Mouse (Mus musculus) neural tube, embryonic 14.5 days (tissue): ENCODE measurements at regions not wholly inside any gene's neighbourhood (a gene's known extent, or its start where the extent isn't known, plus 50 kb on each side); places are given as distances from the start of the nearest gene placed in this dataset.

Experiments used
- ATAC-seq: fragments of 200-750 bp; cut with Nextera tagmentation; 2 replicates; pipeline ENCODE4 v1.8.0; 2017; ENCODE audit warnings: low read depth, mild to moderate bottlenecking, moderate TSS enrichment, moderate library complexity
- H3K27ac ChIP-seq: fragments of 300-500 bp; sonication (generic); 2 replicates; pipeline ENCODE4 v1.5.1; 2014; ENCODE audit warnings: low read depth, mild to moderate bottlenecking, control low read depth, low read length, moderate library complexity, mixed read lengths
- H3K27me3 ChIP-seq: fragments of 300-500 bp; sonication (generic); 2 replicates; pipeline ENCODE4 v1.6.1; 2014; ENCODE audit warnings: low read length; ENCODE audit not compliant: control insufficient read depth, insufficient read depth
- H3K36me3 ChIP-seq: fragments of 300-500 bp; sonication (generic); 2 replicates; pipeline ENCODE4 v1.6.1; 2014; ENCODE audit warnings: low read length, mixed read lengths; ENCODE audit not compliant: control insufficient read depth, insufficient read depth
- H3K4me1 ChIP-seq: fragments of 300-500 bp; sonication (generic); 2 replicates; pipeline ENCODE4 v1.6.1; 2014; ENCODE audit warnings: low read length; ENCODE audit not compliant: control insufficient read depth, insufficient read depth
- H3K4me2 ChIP-seq: fragments of 300-500 bp; sonication (generic); 2 replicates; pipeline ENCODE4 v1.6.1; 2014; ENCODE audit warnings: mild to moderate bottlenecking, low read depth, low read length, control low read depth
- H3K4me3 ChIP-seq: fragments of 300-500 bp; sonication (generic); 2 replicates; pipeline ENCODE4 v1.5.1; 2014; ENCODE audit warnings: low read depth, low read length, control low read depth, mixed read lengths
- H3K9ac ChIP-seq: fragments of 300-500 bp; sonication (generic); replicated peaks from 2 replicates; pipeline ENCODE4 v1.6.1; 2014; ENCODE audit warnings: low read depth, mild to moderate bottlenecking, control low read depth, low read length, mixed read lengths
- H3K9me3 ChIP-seq: fragments of 300-500 bp; sonication (generic); 2 replicates; pipeline ENCODE4 v1.6.1; 2016; ENCODE audit warnings: low read length; ENCODE audit not compliant: control insufficient read depth
- WGBS: fragments of 180-500 bp; shearing (Covaris S2); extraction: QIAGEN DNeasy Blood & Tissue Kit; methylation state at CpG from one replicate; pipeline ENCODE4 v1.1.7; 2014; 5-methylcytosine and 5-hydroxymethylcytosine counted together

GRCm38 (mm10) chr3:150752787-150753186 lies 684.9 kb upstream of the Adgrl4 start:
- H3K4me2 ChIP-seq, result no peak overlapping the region
- no peak overlapping the region for H3K9ac ChIP-seq
- H3K27ac ChIP-seq, result no peak overlapping the region
- H3K4me1 ChIP-seq, result no peaks in the 10 kb centered on the region
- 94% methylated on average over 1 of the region's 1 CpGs for WGBS
- no peak overlapping the region for H3K4me3 ChIP-seq
- no peaks in the 10 kb centered on the region for H3K9me3 ChIP-seq
- H3K27me3 ChIP-seq, result no peaks in the 10 kb centered on the region
- no peak for ATAC-seq
- H3K36me3 ChIP-seq, result no peaks in the 10 kb centered on the region

GRCm38 (mm10) chr3:150759854-150760253 lies 677.8 kb upstream of the Adgrl4 start:
- ATAC-seq, result no peak
- H3K27me3 ChIP-seq, result no peaks in the 10 kb centered on the region
- WGBS, result 40% methylated on average over 1 of the region's 1 CpGs
- H3K4me1 ChIP-seq, result no peaks in the 10 kb centered on the region
- H3K9ac ChIP-seq, result no peak overlapping the region
- no peaks in the 10 kb centered on the region for H3K9me3 ChIP-seq
- no peak overlapping the region for H3K4me3 ChIP-seq
- no peaks in the 10 kb centered on the region for H3K36me3 ChIP-seq
- no peak overlapping the region for H3K4me2 ChIP-seq
- H3K27ac ChIP-seq, result no peak overlapping the region

GRCm38 (mm10) chr3:150784576-150784975 lies 653.1 kb upstream of the Adgrl4 start:
- Histone ChIP-seq H3K27me3 (no peaks in the 10 kb centered on the region), H3K4me3 (no peak overlapping the region), H3K27ac (no peak overlapping the region), H3K9me3 (no peaks in the 10 kb centered on the region), H3K4me1 (no peaks in the 10 kb centered on the region), H3K36me3 (no peaks in the 10 kb centered on the region), H3K9ac (no peak overlapping the region), H3K4me2 (no peak overlapping the region)
- ATAC-seq, result no peak
- WGBS, result 85% methylated on average over 3 of the region's 3 CpGs

GRCm38 (mm10) chr3:150817807-150818206 lies 619.9 kb upstream of the Adgrl4 start:
- H3K4me1 ChIP-seq, result no peaks in the 10 kb centered on the region
- ATAC-seq, result no peak
- H3K4me2 ChIP-seq, result no peak overlapping the region
- H3K9ac ChIP-seq, result no peak overlapping the region
- no peaks in the 10 kb centered on the region for H3K9me3 ChIP-seq
- no peak overlapping the region for H3K4me3 ChIP-seq
- no peaks in the 10 kb centered on the region for H3K27me3 ChIP-seq
- H3K36me3 ChIP-seq, result no peaks in the 10 kb centered on the region
- H3K27ac ChIP-seq, result no peak overlapping the region

GRCm38 (mm10) chr3:150819369-150819768 lies 618.3 kb upstream of the Adgrl4 start:
- Histone ChIP-seq H3K4me2 (no peak overlapping the region), H3K27ac (no peak overlapping the region), H3K9me3 (no peaks in the 10 kb centered on the region), H3K27me3 (no peaks in the 10 kb centered on the region), H3K4me3 (no peak overlapping the region), H3K9ac (no peak overlapping the region), H3K4me1 (no peaks in the 10 kb centered on the region), H3K36me3 (no peaks in the 10 kb centered on the region)
- 73% methylated on average over 4 of the region's 4 CpGs for WGBS
- ATAC-seq, result no peak

GRCm38 (mm10) chr3:150820039-150820438 lies 617.6 kb upstream of the Adgrl4 start:
- no peak for ATAC-seq
- Histone ChIP-seq H3K27me3 (no peaks in the 10 kb centered on the region), H3K9me3 (no peaks in the 10 kb centered on the region), H3K4me2 (no peak overlapping the region), H3K27ac (no peak overlapping the region), H3K36me3 (no peaks in the 10 kb centered on the region), H3K9ac (no peak overlapping the region), H3K4me3 (no peak overlapping the region), H3K4me1 (no peaks in the 10 kb centered on the region)
- 93% methylated on average over 5 of the region's 5 CpGs for WGBS

- Histone ChIP-seq H3K27ac (no peak overlapping the region), H3K9ac (no peak overlapping the region), H3K4me2 (no peak overlapping the region), H3K27me3 (no peaks in the 10 kb centered on the region), H3K9me3 (no peaks in the 10 kb centered on the region), H3K4me1 (no peaks in the 10 kb centered on the region), H3K36me3 (no peaks in the 10 kb centered on the region), H3K4me3 (no peak overlapping the region)
- WGBS, result 94% methylated on average over 2 of the region's 2 CpGs
- ATAC-seq, result no peak
Measured at GRCm38 (mm10) chr3:150846029-150846428, 591.7 kb upstream of the Adgrl4 start.

- no peak for ATAC-seq
- Histone ChIP-seq H3K4me2 (no peak overlapping the region), H3K9ac (no peak overlapping the region), H3K27me3 (no peaks in the 10 kb centered on the region), H3K36me3 (no peaks in the 10 kb centered on the region), H3K4me1 (no peaks in the 10 kb centered on the region), H3K9me3 (no peaks in the 10 kb centered on the region), H3K27ac (no peak overlapping the region), H3K4me3 (no peak overlapping the region)
- 17% methylated on average over 4 of the region's 4 CpGs for WGBS
Measured at GRCm38 (mm10) chr3:150852107-150852506, 585.6 kb upstream of the Adgrl4 start.

- no peak overlapping the region for H3K4me3 ChIP-seq
- no peak overlapping the region for H3K9ac ChIP-seq
- H3K9me3 ChIP-seq, result no peaks in the 10 kb centered on the region
- no peak for ATAC-seq
- no peaks in the 10 kb centered on the region for H3K36me3 ChIP-seq
- H3K27me3 ChIP-seq, result no peaks in the 10 kb centered on the region
- no peak overlapping the region for H3K4me2 ChIP-seq
- H3K4me1 ChIP-seq, result no peaks in the 10 kb centered on the region
- no peak overlapping the region for H3K27ac ChIP-seq
- 77% methylated on average over 2 of the region's 2 CpGs for WGBS
Measured at GRCm38 (mm10) chr3:150896668-150897067, 541.0 kb upstream of the Adgrl4 start.

GRCm38 (mm10) chr3:150910091-150910490 lies 527.6 kb upstream of the Adgrl4 start:
- 83% methylated on average over 2 of the region's 2 CpGs for WGBS
- no peaks in the 10 kb centered on the region for H3K4me1 ChIP-seq
- no peak overlapping the region for H3K9ac ChIP-seq
- H3K27ac ChIP-seq, result no peak overlapping the region
- no peak for ATAC-seq
- H3K4me2 ChIP-seq, result no peak overlapping the region
- no peaks in the 10 kb centered on the region for H3K9me3 ChIP-seq
- H3K36me3 ChIP-seq, result no peaks in the 10 kb centered on the region
- no peaks in the 10 kb centered on the region for H3K27me3 ChIP-seq
- H3K4me3 ChIP-seq, result no peak overlapping the region
